Mouse (Mus musculus): ENCODE measurements around the gene Rai1. TPM values are rescaled to one million over a fixed set of nuclear protein-coding genes. Genes with fewer than 3 reads are reported as not detected.

Rai1 gene
- polyA plus RNA-seq, 1 experiment from 2014 or later: 28.5 TPM

DNA sequence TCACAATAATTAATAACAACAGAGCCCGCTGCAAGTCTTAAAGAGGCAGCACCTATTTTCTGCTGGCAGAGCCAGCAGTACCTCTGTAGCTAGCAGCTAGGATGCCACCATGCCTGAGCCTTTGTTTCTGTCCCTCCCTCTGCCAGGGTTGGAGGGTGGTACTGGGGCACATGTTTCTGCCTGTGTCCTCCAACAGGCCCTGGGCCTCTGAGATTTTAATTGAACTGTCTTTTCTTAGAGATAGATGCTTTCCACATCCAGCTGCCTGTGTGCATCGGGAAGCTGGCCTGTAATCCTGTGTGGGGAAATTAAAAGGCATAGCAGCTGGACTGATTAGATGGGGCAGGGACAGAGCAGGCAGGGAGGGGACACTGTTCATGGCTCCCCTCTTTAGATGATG lies 77.9 kb downstream of the Rai1 start:
- DNase-seq (ENCODE audit: low spot score) (no peak), ATAC-seq (replicated peaks; ENCODE audit: low FRiP score) (no peak)
- H3K27me3 ChIP-seq (ENCODE audit: control insufficient read depth, insufficient read depth, low read length): no peaks in the 10 kb centered on the region

DNA sequence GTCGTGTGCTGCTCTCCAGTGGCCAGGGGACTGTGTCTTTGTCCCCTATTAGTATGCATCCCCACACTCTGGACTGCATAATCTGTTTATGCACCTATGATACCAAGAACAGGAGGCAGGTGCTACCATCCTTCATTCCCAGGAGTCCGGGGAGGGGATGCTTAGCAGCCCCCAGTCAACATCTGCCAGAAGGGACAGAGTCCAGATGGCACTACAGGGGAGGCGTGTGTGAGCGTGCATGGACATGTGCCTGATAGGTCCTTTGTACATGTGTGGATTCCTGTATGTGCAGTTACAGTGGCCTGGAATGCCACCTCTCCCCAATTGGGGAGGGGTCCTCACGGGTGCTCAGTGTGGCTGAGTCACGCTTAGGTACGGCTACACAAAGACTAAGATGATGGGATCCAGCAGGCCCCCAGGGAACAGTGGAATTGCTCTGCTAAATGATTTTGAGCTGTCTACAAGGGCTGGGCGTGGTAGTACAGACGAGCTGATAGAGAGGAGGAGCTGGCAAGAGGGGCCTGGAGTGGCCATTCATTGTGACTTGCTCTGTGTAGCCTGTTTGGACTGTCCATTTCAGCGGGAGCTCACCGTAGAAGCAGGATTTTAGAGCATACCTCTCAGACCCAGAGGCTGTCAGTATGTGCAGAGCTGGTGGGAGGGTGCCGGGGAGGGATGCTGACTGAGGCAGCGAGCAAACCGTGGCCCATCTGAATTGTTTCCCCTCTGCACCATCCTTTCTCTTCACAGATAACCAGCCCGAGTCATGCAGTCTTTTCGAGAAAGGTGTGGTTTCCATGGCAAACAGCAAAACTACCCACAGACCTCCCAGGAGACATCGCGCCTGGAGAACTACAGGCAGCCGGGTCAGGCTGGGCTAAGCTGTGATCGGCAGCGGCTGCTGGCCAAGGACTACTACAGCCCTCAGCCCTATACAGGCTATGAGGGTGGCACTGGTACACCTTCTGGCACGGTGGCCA lies 79.8 kb downstream of the Rai1 start:
- 59% methylated on average over 22 of the region's 22 CpGs for WGBS
- no peak overlapping the region for H3K4me2 ChIP-seq (ENCODE audit: low read depth, low read length, severe bottlenecking)

More for the DNA sequence above, 77.9 kb downstream of the Rai1 start:
- H3K4me2 ChIP-seq (ENCODE audit: low read depth, low read length, severe bottlenecking): no peak overlapping the region
- no peak overlapping the region for H3K4me3 ChIP-seq (ENCODE audit: low read depth, low read length)
- WGBS: 77% methylated on average over 2 of the region's 2 CpGs
- H3K27ac ChIP-seq (ENCODE audit: low read depth, low read length): no peak overlapping the region
- 0 out of 2 replicates have a peak overlapping the region, but pooled peaks have one; percentile 9 for H3K9ac ChIP-seq (ENCODE audit: low read length)
- no peaks in the 10 kb centered on the region for H3K9me3 ChIP-seq (ENCODE audit: control insufficient read depth, low read length)
- H3K36me3 ChIP-seq (ENCODE audit: control insufficient read depth, insufficient read depth, low read length): peaks cover 13% of the 10 kb centered on the region
- peaks cover 23% of the 10 kb centered on the region for H3K4me1 ChIP-seq (replicated peaks; ENCODE audit: control insufficient read depth, insufficient read depth, low read length)

DNA sequence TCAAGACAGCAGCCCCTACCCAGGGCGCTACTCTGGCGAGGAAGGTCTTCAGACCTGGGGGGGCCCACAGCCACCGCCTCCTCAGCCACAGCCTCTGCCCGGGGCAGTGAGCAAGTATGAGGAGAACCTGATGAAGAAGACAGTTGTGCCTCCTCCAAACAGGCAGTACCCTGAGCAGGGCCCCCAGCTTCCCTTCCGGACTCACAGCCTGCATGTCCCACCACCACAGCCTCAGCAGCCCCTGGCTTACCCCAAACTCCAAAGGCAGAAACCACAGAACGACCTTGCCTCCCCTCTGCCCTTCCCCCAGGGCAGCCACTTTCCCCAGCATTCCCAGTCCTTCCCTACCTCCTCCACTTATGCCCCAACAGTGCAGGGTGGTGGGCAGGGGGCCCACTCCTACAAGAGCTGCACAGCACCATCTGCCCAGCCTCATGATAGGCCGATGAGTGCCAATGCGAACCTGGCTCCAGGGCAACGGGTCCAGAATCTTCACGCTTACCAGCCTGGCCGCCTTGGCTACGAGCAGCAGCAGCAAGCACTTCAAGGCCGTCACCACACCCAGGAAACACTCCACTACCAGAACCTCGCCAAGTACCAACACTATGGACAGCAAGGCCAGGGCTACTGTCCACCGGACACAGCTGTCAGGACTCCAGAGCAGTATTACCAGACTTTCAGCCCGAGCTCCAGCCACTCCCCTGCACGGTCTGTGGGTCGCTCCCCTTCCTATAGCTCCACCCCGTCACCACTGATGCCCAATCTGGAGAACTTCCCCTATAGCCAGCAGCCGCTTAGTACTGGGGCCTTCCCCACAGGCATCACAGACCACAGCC lies 80.8 kb downstream of the Rai1 start:
- peak; percentile 57 for DNase-seq (ENCODE audit: low spot score)
- Histone ChIP-seq H3K27ac (ENCODE audit: low read depth, low read length) (peak overlapping the region; percentile 65; the same call in 1 of the 2 replicates), H3K36me3 (ENCODE audit: control insufficient read depth, insufficient read depth, low read length) (peaks cover 25% of the 10 kb centered on the region), H3K4me3 (ENCODE audit: low read depth, low read length) (no peak overlapping the region), H3K9me3 (ENCODE audit: control insufficient read depth, low read length) (no peaks in the 10 kb centered on the region), H3K4me1 (replicated peaks; ENCODE audit: control insufficient read depth, insufficient read depth, low read length) (peaks cover 19% of the 10 kb centered on the region), H3K9ac (ENCODE audit: low read length) (no peak overlapping the region), H3K27me3 (ENCODE audit: control insufficient read depth, insufficient read depth, low read length) (no peaks in the 10 kb centered on the region), H3K4me2 (ENCODE audit: low read depth, low read length, severe bottlenecking) (no peak overlapping the region)
- ATAC-seq (replicated peaks; ENCODE audit: low FRiP score): no peak
- 89% methylated on average over 20 of the region's 20 CpGs for WGBS

More for the DNA sequence above, 79.8 kb downstream of the Rai1 start:
- Histone ChIP-seq H3K4me3 (ENCODE audit: low read depth, low read length) (no peak overlapping the region), H3K27ac (ENCODE audit: low read depth, low read length) (peak overlapping the region; percentile 65), H3K4me1 (replicated peaks; ENCODE audit: control insufficient read depth, insufficient read depth, low read length) (peaks cover 19% of the 10 kb centered on the region), H3K9ac (ENCODE audit: low read length) (no peak overlapping the region), H3K36me3 (ENCODE audit: control insufficient read depth, insufficient read depth, low read length) (peaks cover 18% of the 10 kb centered on the region), H3K27me3 (ENCODE audit: control insufficient read depth, insufficient read depth, low read length) (no peaks in the 10 kb centered on the region), H3K9me3 (ENCODE audit: control insufficient read depth, low read length) (no peaks in the 10 kb centered on the region)
- peak; percentile 53 for DNase-seq (ENCODE audit: low spot score)
- no peak for ATAC-seq (replicated peaks; ENCODE audit: low FRiP score)

DNA sequence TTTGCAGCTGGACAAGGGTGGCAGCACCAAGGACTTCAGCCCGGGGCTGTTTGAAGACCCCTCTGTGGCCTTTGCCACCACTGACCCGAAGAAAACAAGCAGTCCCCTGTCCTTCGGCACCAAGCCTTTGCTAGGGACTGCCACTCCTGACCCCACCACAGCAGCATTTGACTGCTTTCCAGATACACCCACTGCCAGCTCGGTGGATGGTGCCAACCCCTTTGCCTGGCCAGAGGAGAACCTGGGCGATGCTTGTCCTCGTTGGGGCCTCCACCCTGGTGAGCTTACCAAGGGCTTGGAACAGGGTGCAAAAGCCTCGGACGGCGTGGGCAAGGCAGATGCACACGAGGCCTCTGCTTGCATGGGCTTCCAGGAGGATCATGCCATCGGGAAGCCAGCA lies 82.3 kb downstream of the Rai1 start:
- DNase-seq (ENCODE audit: low spot score) (no peak), ATAC-seq (replicated peaks; ENCODE audit: low FRiP score) (no peak)
- Histone ChIP-seq H3K36me3 (ENCODE audit: control insufficient read depth, insufficient read depth, low read length) (peaks cover 32% of the 10 kb centered on the region), H3K27ac (ENCODE audit: low read depth, low read length) (no peak overlapping the region), H3K4me3 (ENCODE audit: low read depth, low read length) (no peak overlapping the region), H3K9ac (ENCODE audit: low read length) (no peak overlapping the region), H3K27me3 (ENCODE audit: control insufficient read depth, insufficient read depth, low read length) (no peaks in the 10 kb centered on the region), H3K4me2 (ENCODE audit: low read depth, low read length, severe bottlenecking) (no peak overlapping the region), H3K9me3 (ENCODE audit: control insufficient read depth, low read length) (no peaks in the 10 kb centered on the region), H3K4me1 (replicated peaks; ENCODE audit: control insufficient read depth, insufficient read depth, low read length) (peaks cover 19% of the 10 kb centered on the region)
- WGBS: 90% methylated on average over 11 of the region's 11 CpGs

DNA sequence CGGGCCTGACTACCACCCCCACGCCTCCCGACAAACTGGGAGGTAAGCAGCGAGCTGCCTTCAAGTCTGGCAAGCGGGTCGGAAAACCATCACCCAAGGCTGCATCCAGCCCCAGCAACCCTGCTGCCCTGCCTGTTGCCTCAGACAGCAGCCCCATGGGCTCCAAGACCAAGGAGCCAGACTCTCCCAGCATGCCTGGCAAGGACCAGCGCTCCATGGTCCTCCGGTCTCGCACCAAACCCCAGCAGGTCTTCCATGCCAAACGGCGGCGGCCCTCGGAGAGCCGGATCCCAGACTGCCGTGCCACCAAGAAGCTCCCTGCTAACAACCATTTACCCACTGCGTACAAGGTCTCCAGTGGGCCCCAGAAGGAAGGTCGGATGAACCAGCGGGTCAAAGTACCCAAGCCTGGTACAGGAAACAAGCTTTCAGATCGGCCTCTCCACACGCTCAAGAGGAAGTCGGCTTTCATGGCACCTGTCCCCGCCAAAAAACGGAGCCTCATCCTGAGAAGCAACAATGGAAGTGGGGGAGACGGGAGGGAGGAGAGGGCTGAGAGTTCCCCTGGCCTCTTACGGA lies 83.6 kb downstream of the Rai1 start:
- peaks cover 34% of the 10 kb centered on the region for H3K36me3 ChIP-seq (ENCODE audit: control insufficient read depth, insufficient read depth, low read length)
- ATAC-seq (replicated peaks; ENCODE audit: low FRiP score): no peak
- no peak overlapping the region for H3K9ac ChIP-seq (ENCODE audit: low read length)
- H3K4me2 ChIP-seq (ENCODE audit: low read depth, low read length, severe bottlenecking): no peak overlapping the region
- no peak overlapping the region for H3K4me3 ChIP-seq (ENCODE audit: low read depth, low read length)
- DNase-seq (ENCODE audit: low spot score): peak; percentile 51
- H3K27ac ChIP-seq (ENCODE audit: low read depth, low read length): no peak overlapping the region
- H3K27me3 ChIP-seq (ENCODE audit: control insufficient read depth, insufficient read depth, low read length): no peaks in the 10 kb centered on the region
- H3K4me1 ChIP-seq (replicated peaks; ENCODE audit: control insufficient read depth, insufficient read depth, low read length): peaks cover 10% of the 10 kb centered on the region
- WGBS: 90% methylated on average over 25 of the region's 25 CpGs
- H3K9me3 ChIP-seq (ENCODE audit: control insufficient read depth, low read length): no peaks in the 10 kb centered on the region

DNA sequence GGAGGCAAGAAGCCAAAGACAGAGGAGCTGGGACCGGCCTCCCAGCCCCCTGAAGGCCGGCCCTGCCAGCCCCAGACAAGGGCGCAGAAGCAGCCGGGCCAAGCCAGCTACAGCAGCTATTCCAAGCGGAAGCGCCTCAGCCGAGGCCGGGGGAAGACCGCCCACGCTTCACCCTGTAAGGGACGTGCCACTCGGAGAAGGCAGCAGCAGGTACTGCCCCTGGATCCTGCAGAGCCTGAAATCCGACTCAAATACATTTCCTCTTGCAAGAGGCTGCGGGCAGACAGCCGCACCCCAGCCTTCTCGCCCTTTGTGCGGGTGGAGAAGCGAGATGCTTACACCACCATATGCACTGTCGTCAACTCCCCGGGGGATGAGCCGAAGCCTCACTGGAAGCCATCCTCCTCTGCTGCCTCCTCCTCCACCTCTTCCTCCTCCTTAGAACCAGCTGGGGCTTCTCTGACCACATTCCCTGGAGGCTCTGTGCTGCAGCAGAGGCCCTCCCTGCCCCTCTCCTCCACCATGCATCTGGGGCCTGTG lies 84.8 kb downstream of the Rai1 start:
- H3K4me3 ChIP-seq (ENCODE audit: low read depth, low read length): no peak overlapping the region
- 85% methylated on average over 21 of the region's 21 CpGs for WGBS
- H3K27ac ChIP-seq (ENCODE audit: low read depth, low read length): no peak overlapping the region
- peaks cover 41% of the 10 kb centered on the region for H3K36me3 ChIP-seq (ENCODE audit: control insufficient read depth, insufficient read depth, low read length)
- 0 out of 2 replicates have a peak, but pooled peaks cover 2% of the 10 kb centered on the region for H3K4me1 ChIP-seq (replicated peaks; ENCODE audit: control insufficient read depth, insufficient read depth, low read length)
- DNase-seq (ENCODE audit: low spot score) (no peak), ATAC-seq (replicated peaks; ENCODE audit: low FRiP score) (no peak)
- H3K4me2 ChIP-seq (ENCODE audit: low read depth, low read length, severe bottlenecking): 0 out of 2 replicates have a peak overlapping the region, but pooled peaks have one; percentile 2
- H3K9me3 ChIP-seq (ENCODE audit: control insufficient read depth, low read length): no peaks in the 10 kb centered on the region
- H3K9ac ChIP-seq (ENCODE audit: low read length): no peak overlapping the region
- no peaks in the 10 kb centered on the region for H3K27me3 ChIP-seq (ENCODE audit: control insufficient read depth, insufficient read depth, low read length)

DNA sequence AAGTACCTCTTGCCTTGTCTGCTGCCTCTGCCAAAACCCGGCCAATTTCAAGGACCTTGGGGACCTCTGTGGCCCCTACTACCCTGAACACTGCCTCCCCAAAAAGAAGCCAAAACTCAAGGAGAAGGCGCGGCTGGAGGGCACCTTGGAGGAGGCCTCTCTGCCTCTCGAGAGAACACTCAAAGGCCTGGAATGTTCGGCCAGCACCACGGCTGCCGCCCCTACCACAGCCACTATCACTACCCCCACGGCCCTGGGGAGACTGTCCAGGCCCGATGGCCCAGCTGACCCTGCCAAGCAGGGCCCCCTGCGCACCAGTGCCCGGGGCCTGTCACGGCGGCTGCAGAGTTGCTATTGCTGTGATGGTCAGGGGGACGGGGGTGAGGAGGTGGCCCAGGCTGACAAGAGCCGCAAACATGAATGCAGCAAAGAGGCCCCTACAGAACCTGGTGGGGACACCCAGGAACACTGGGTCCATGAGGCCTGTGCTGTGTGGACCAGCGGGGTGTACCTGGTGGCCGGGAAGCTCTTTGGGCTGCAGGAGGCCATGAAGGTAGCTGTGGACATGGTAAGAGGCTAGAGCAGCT lies 85.3 kb downstream of the Rai1 start:
- no peak overlapping the region for H3K9ac ChIP-seq (ENCODE audit: low read length)
- 0 out of 2 replicates have a peak, but pooled peaks cover 2% of the 10 kb centered on the region for H3K4me1 ChIP-seq (replicated peaks; ENCODE audit: control insufficient read depth, insufficient read depth, low read length)
- no peak for ATAC-seq (replicated peaks; ENCODE audit: low FRiP score)
- 93% methylated on average over 17 of the region's 17 CpGs for WGBS
- H3K27me3 ChIP-seq (ENCODE audit: control insufficient read depth, insufficient read depth, low read length): no peaks in the 10 kb centered on the region
- H3K4me2 ChIP-seq (ENCODE audit: low read depth, low read length, severe bottlenecking): no peak overlapping the region
- peak; percentile 52 for DNase-seq (ENCODE audit: low spot score)
- peaks cover 3% of the 10 kb centered on the region; the same call in 1 of the 2 replicates for H3K9me3 ChIP-seq (ENCODE audit: control insufficient read depth, low read length)
- H3K4me3 ChIP-seq (ENCODE audit: low read depth, low read length): no peak overlapping the region
- peaks cover 47% of the 10 kb centered on the region for H3K36me3 ChIP-seq (ENCODE audit: control insufficient read depth, insufficient read depth, low read length)
- H3K27ac ChIP-seq (ENCODE audit: low read depth, low read length): no peak overlapping the region
